Mouse (Mus musculus) cortical plate, adult 2 months (tissue): ENCODE data around the gene Dlx5.

Experiments used
- CTCF ChIP-seq: fragments of 200-500 bp; IDR thresholded peaks from 2 replicates; pipeline ENCODE4 v1.5.1; 2011; ENCODE audit warnings: mild to moderate bottlenecking, control low read depth, low read length; ENCODE audit not compliant: insufficient read depth; ENCODE audit errors: extremely low read depth
- POLR2A ChIP-seq: fragments of 200-500 bp; IDR thresholded peaks from 2 replicates; pipeline ENCODE4 v1.6.1; 2011; ENCODE audit warnings: mild to moderate bottlenecking, low read length, control low read depth; ENCODE audit not compliant: insufficient read depth; ENCODE audit errors: extremely low read depth

GRCm38 (mm10) chr6:6851166-6851565 lies 30.7 kb downstream of the Dlx5 start:
- TF ChIP-seq POLR2A (no peak), CTCF (no peak)
